Mouse (Mus musculus): Measurements from ENCODE around the gene Ascc3. TPM values are rescaled to one million over a fixed set of nuclear protein-coding genes. Genes with fewer than 3 reads are reported as not detected.
A peak's percentile ranks its signal among the peaks of the same experiment; 100 is the strongest.

The Ascc3 gene
- polyA plus RNA-seq, 1 experiment from 2014 or later, result 19.9 TPM

GRCm38 (mm10) chr10:50881476-50882069 is 289.1 kb downstream of the Ascc3 start:
- 15% methylated on average over 2 of the region's 2 CpGs for WGBS (ENCODE audit: insufficient replicate concordance)
- Histone ChIP-seq H3K9ac (no peak overlapping the region), H3K9me3 (replicated peaks) (no peaks in the 10 kb centered on the region), H3K4me3 (no peak overlapping the region), H3K4me1 (no peaks in the 10 kb centered on the region), H3K27ac (no peak overlapping the region), H3K36me3 (no peaks in the 10 kb centered on the region), H3K27me3 (replicated peaks) (0 out of 2 replicates have a peak, but pooled peaks cover 8% of the 10 kb centered on the region), H3K4me2 (no peak overlapping the region)
- ATAC-seq, result no peak

- no peaks in the 10 kb centered on the region for H3K36me3 ChIP-seq
- no peak for ATAC-seq
- no peaks in the 10 kb centered on the region for H3K9me3 ChIP-seq (replicated peaks)
- no peaks in the 10 kb centered on the region for H3K4me1 ChIP-seq
- H3K4me2 ChIP-seq, result no peak overlapping the region
- no peak overlapping the region for H3K9ac ChIP-seq
- no peak overlapping the region for H3K4me3 ChIP-seq
- WGBS (ENCODE audit: insufficient replicate concordance), result 70% methylated on average over 2 of the region's 2 CpGs
- H3K27me3 ChIP-seq (replicated peaks), result 0 out of 2 replicates have a peak, but pooled peaks cover 8% of the 10 kb centered on the region
- H3K27ac ChIP-seq, result no peak overlapping the region
Measured at GRCm38 (mm10) chr10:50882366-50882765, 289.9 kb downstream of the Ascc3 start.

- H3K9ac ChIP-seq, result no peak overlapping the region
- no peaks in the 10 kb centered on the region for H3K36me3 ChIP-seq
- no peaks in the 10 kb centered on the region for H3K4me1 ChIP-seq
- ATAC-seq, result no peak
- H3K4me2 ChIP-seq, result no peak overlapping the region
- no peak overlapping the region for H3K4me3 ChIP-seq
- 57% methylated on average over 4 of the region's 4 CpGs for WGBS (ENCODE audit: insufficient replicate concordance)
- no peak overlapping the region for H3K27ac ChIP-seq
- no peaks in the 10 kb centered on the region for H3K9me3 ChIP-seq (replicated peaks)
- H3K27me3 ChIP-seq (replicated peaks), result peaks cover 34% of the 10 kb centered on the region
Measured at GRCm38 (mm10) chr10:50886305-50886704, 293.8 kb downstream of the Ascc3 start.

GRCm38 (mm10) chr10:50890621-50891020 is 298.2 kb downstream of the Ascc3 start:
- Histone ChIP-seq H3K9me3 (replicated peaks) (no peaks in the 10 kb centered on the region), H3K36me3 (no peaks in the 10 kb centered on the region), H3K27me3 (replicated peaks) (peaks cover 75% of the 10 kb centered on the region), H3K4me2 (no peak overlapping the region), H3K4me3 (no peak overlapping the region), H3K9ac (no peak overlapping the region), H3K4me1 (peaks cover 14% of the 10 kb centered on the region), H3K27ac (no peak overlapping the region)
- no peak for ATAC-seq
- WGBS (ENCODE audit: insufficient replicate concordance), result 17% methylated on average over 6 of the region's 6 CpGs

GRCm38 (mm10) chr10:50891876-50892711 is 299.6 kb downstream of the Ascc3 start:
- no peak overlapping the region for H3K4me2 ChIP-seq
- ATAC-seq, result no peak
- WGBS (ENCODE audit: insufficient replicate concordance), result 4% methylated on average over 26 of the region's 26 CpGs

GRCm38 (mm10) chr10:50892751-50893320 is 300.4 kb downstream of the Ascc3 start:
- no peak overlapping the region for H3K27ac ChIP-seq
- H3K9ac ChIP-seq, result no peak overlapping the region
- 2% methylated on average over 15 of the region's 15 CpGs for WGBS (ENCODE audit: insufficient replicate concordance)
- no peaks in the 10 kb centered on the region for H3K9me3 ChIP-seq (replicated peaks)
- H3K4me3 ChIP-seq, result no peak overlapping the region
- H3K4me2 ChIP-seq, result no peak overlapping the region
- H3K4me1 ChIP-seq, result peaks cover 14% of the 10 kb centered on the region
- peaks cover 92% of the 10 kb centered on the region for H3K27me3 ChIP-seq (replicated peaks)
- ATAC-seq, result no peak
- no peaks in the 10 kb centered on the region for H3K36me3 ChIP-seq

More at GRCm38 (mm10) chr10:50891876-50892711, 299.6 kb downstream of the Ascc3 start:
- Histone ChIP-seq H3K9me3 (replicated peaks) (no peaks in the 10 kb centered on the region), H3K9ac (no peak overlapping the region), H3K36me3 (no peaks in the 10 kb centered on the region), H3K27ac (no peak overlapping the region), H3K4me1 (peaks cover 14% of the 10 kb centered on the region), H3K4me3 (no peak overlapping the region), H3K27me3 (replicated peaks) (peaks cover 84% of the 10 kb centered on the region)

- Histone ChIP-seq H3K4me2 (no peak overlapping the region; the same call in 1 of the 2 replicates), H3K9me3 (replicated peaks) (no peaks in the 10 kb centered on the region), H3K9ac (no peak overlapping the region), H3K27ac (no peak overlapping the region), H3K4me3 (no peak overlapping the region; the same call in 1 of the 2 replicates), H3K27me3 (replicated peaks) (peaks cover 98% of the 10 kb centered on the region), H3K4me1 (peaks cover 14% of the 10 kb centered on the region), H3K36me3 (no peaks in the 10 kb centered on the region)
- no peak for ATAC-seq
- 2% methylated on average over 10 of the region's 10 CpGs for WGBS (ENCODE audit: insufficient replicate concordance)
Measured at GRCm38 (mm10) chr10:50893546-50893945, 301.1 kb downstream of the Ascc3 start.

- no peaks in the 10 kb centered on the region for H3K9me3 ChIP-seq (replicated peaks)
- H3K4me1 ChIP-seq, result peaks cover 14% of the 10 kb centered on the region
- H3K27me3 ChIP-seq (replicated peaks), result peaks cover 94% of the 10 kb centered on the region
- H3K4me2 ChIP-seq, result peak within 1 kb of the TSS; percentile 68
- peak; percentile 70 for ATAC-seq
- peak within 1 kb of the TSS; percentile 52 for H3K4me3 ChIP-seq
- 1% methylated on average over 62 of the region's 62 CpGs for WGBS (ENCODE audit: insufficient replicate concordance)
- no peak within 1 kb of the TSS for H3K27ac ChIP-seq
- no peaks in the 10 kb centered on the region for H3K36me3 ChIP-seq
- H3K9ac ChIP-seq, result no peak within 1 kb of the TSS
Measured at GRCm38 (mm10) chr10:50894170-50894991, 301.9 kb downstream of the Ascc3 start, which contains the start of gene Sim1. TSS of gene Sim1 (plus strand) at chr10:50894754.

GRCm38 (mm10) chr10:50895091-50895790 is 302.8 kb downstream of the Ascc3 start:
- H3K36me3 ChIP-seq, result no peaks in the 10 kb centered on the region
- 1% methylated on average over 44 of the region's 44 CpGs for WGBS (ENCODE audit: insufficient replicate concordance)
- no peaks in the 10 kb centered on the region for H3K9me3 ChIP-seq (replicated peaks)
- peaks cover 14% of the 10 kb centered on the region for H3K4me1 ChIP-seq
- ATAC-seq, result no peak
- peak overlapping the region; percentile 52 for H3K4me3 ChIP-seq
- H3K4me2 ChIP-seq, result peak overlapping the region; percentile 68
- no peak overlapping the region for H3K9ac ChIP-seq
- no peak overlapping the region for H3K27ac ChIP-seq
- H3K27me3 ChIP-seq (replicated peaks), result peaks cover 93% of the 10 kb centered on the region

- no peak for ATAC-seq
- Histone ChIP-seq H3K9ac (no peak overlapping the region), H3K36me3 (no peaks in the 10 kb centered on the region), H3K4me2 (no peak overlapping the region), H3K27me3 (replicated peaks) (peaks cover 94% of the 10 kb centered on the region), H3K9me3 (replicated peaks) (no peaks in the 10 kb centered on the region), H3K4me1 (peaks cover 14% of the 10 kb centered on the region), H3K4me3 (no peak overlapping the region), H3K27ac (no peak overlapping the region)
- WGBS (ENCODE audit: insufficient replicate concordance), result 7% methylated on average over 21 of the region's 21 CpGs
Measured at GRCm38 (mm10) chr10:50895881-50896766, 303.7 kb downstream of the Ascc3 start.

All from liver, embryonic 12.5 days (tissue).